Mouse (Mus musculus) brain, embryonic 18.5 days (tissue): ENCODE data around the gene Cyp51.
"Not testable (repeated sequence)": the region's sequence is repeated elsewhere in the genome, so short reads cannot be mapped to it uniquely, and the experiment has no call there.

ENCODE experiments used
- DNase-seq: peaks from one replicate; pipeline ENCODE4 v3.0.0-alpha.2; 2012; ENCODE audit warnings: low read depth, low spot score

The Cyp51 gene

GRCm38 (mm10) chr5:4104341-4105040 lies at the start of gene Cyp51:
TSS of gene Cyp51 (minus strand) at chr5:4104746.
- peak; percentile 87 for DNase-seq

GRCm38 (mm10) chr5:4112570-4113098 lies 8.1 kb upstream of the Cyp51 start:
- DNase-seq: no peak

- DNase-seq: not testable (repeated sequence)
Measured at GRCm38 (mm10) chr5:4107056-4107455, 2.5 kb upstream of the Cyp51 start.

- no peak for DNase-seq
Measured at GRCm38 (mm10) chr5:4105651-4106186, 1.2 kb upstream of the Cyp51 start.

- no peak for DNase-seq
Measured at GRCm38 (mm10) chr5:4103626-4104340, 763 bp downstream of the Cyp51 start.

GRCm38 (mm10) chr5:4101770-4102169 lies 2.8 kb downstream of the Cyp51 start:
- DNase-seq: no peak

GRCm38 (mm10) chr5:4101031-4101430 lies 3.5 kb downstream of the Cyp51 start:
- DNase-seq: no peak

- no peak for DNase-seq
Measured at GRCm38 (mm10) chr5:4094471-4094870, 10.1 kb downstream of the Cyp51 start.

- no peak for DNase-seq
Measured at GRCm38 (mm10) chr5:4088190-4088589, 16.4 kb downstream of the Cyp51 start.

- no peak for DNase-seq
Measured at GRCm38 (mm10) chr5:4086309-4086708, 18.2 kb downstream of the Cyp51 start.

- DNase-seq: no peak
Measured at GRCm38 (mm10) chr5:4084948-4085347, 19.6 kb downstream of the Cyp51 start.

- no peak for DNase-seq
Measured at GRCm38 (mm10) chr5:4081513-4081912, 23.0 kb downstream of the Cyp51 start.

- DNase-seq: no peak
Measured at GRCm38 (mm10) chr5:4080861-4081260, 23.7 kb downstream of the Cyp51 start.

GRCm38 (mm10) chr5:4079086-4079485 lies 25.5 kb downstream of the Cyp51 start:
- DNase-seq: no peak

GRCm38 (mm10) chr5:4067203-4067602 lies 37.3 kb downstream of the Cyp51 start:
- DNase-seq: no peak

GRCm38 (mm10) chr5:4066476-4067115 lies 38.0 kb downstream of the Cyp51 start:
- no peak for DNase-seq

GRCm38 (mm10) chr5:4060313-4060712 lies 44.2 kb downstream of the Cyp51 start:
- DNase-seq: no peak

- DNase-seq: no peak
Measured at GRCm38 (mm10) chr5:4040922-4041321, 63.6 kb downstream of the Cyp51 start.

- DNase-seq: no peak
Measured at GRCm38 (mm10) chr5:4040372-4040771, 64.2 kb downstream of the Cyp51 start.

GRCm38 (mm10) chr5:4039351-4039750 lies 65.2 kb downstream of the Cyp51 start:
- no peak for DNase-seq

- DNase-seq: no peak
Measured at GRCm38 (mm10) chr5:4036686-4037085, 67.9 kb downstream of the Cyp51 start.

- DNase-seq: no peak
Measured at GRCm38 (mm10) chr5:4031846-4032245, 72.7 kb downstream of the Cyp51 start.
